Mouse (Mus musculus): ENCODE measurements around the gene Ankrd50.

- TF ChIP-seq CTCF (IDR thresholded peaks at IDR 0.05; ENCODE audit: low read depth) = no peak
- TF ChIP-seq EP300 (IDR thresholded peaks at IDR 0.05; ENCODE audit: low read depth) = no peak
These were observed 22.9 kb downstream of the Ankrd50 start for GRCm38 (mm10) chr3:38461742-38462141.
